ENCODE assay signal across 21 mouse cellular contexts in the genomic region with DNA sequence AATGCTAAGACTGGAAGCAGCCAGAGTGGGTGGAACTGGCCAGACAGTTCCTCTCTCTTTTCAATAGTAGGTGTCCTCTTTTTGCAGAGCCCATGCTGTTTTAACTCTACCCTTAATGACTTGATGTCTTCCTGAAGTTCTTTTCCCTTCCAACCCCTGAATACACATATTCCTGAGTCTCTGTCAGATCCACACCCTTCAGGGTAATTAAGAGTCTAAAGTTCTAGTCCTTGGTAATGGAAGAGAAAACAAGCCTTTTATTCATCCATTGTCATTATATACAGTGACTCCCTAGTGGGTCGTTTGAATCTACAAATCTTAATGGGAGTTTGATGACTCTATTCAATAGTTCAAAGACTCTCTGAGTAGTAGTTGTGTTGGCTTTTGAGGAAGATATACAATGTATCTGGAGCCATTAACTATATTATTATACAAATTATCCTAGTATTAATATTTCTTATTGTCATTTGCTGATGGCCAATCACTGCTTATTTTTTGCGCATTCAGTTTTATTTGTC.
"Had no signal": no experiment of that assay in that cellular context is flagged by ENCODE, and none has a peak within 500 bp of the region (broad histone marks: within the 10 kb centered on the region; RNA-seq: fewer than 3 reads in every experiment).

No protein-coding gene starts in this region.

- H3K36me3 ChIP-seq: lung, embryonic 15.5 days; midbrain, embryonic 10.5 days; midbrain, embryonic 12.5 days; neural tube, embryonic 13.5 days; neural tube, embryonic 15.5 days had no signal

- DNase-seq: lung, adult 2 months; lung, postnatal 14 days; lung, postnatal 36 days; midbrain, embryonic 14.5 days; retina, postnatal 1 day; right cerebral cortex, adult 18-20 months; right cerebral cortex, postnatal 25 days; right cerebral cortex, postnatal 4 days; spleen, adult 18-20 months; thymus, adult 18-20 months; thymus, postnatal 14 days; thymus, postnatal 36 days had no signal

- H3K4me1 ChIP-seq: lung, embryonic 15.5 days; midbrain, embryonic 10.5 days; midbrain, embryonic 12.5 days had no signal

- H3K4me2 ChIP-seq: lung, embryonic 15.5 days; midbrain, embryonic 12.5 days; neural tube, embryonic 13.5 days; neural tube, embryonic 15.5 days had no signal

- H3K4me3 ChIP-seq: lung, embryonic 15.5 days; midbrain, embryonic 10.5 days; midbrain, embryonic 12.5 days; myocyte; neural tube, embryonic 13.5 days; neural tube, embryonic 15.5 days had no signal

- H3K9me3 ChIP-seq: lung, embryonic 15.5 days; midbrain, embryonic 10.5 days; midbrain, embryonic 12.5 days; neural tube, embryonic 13.5 days; neural tube, embryonic 15.5 days had no signal

- H3K27me3 ChIP-seq: lung, embryonic 15.5 days; midbrain, embryonic 12.5 days; neural tube, embryonic 13.5 days; neural tube, embryonic 15.5 days had no signal

- H3K27ac ChIP-seq: lung, embryonic 15.5 days; macrophage; midbrain, embryonic 10.5 days; midbrain, embryonic 12.5 days; neural tube, embryonic 13.5 days; neural tube, embryonic 15.5 days had no signal

- ATAC-seq: lung, postnatal 0 days; midbrain, embryonic 16.5 days had no signal

- H3K9ac ChIP-seq: lung, embryonic 15.5 days; midbrain, embryonic 12.5 days; neural tube, embryonic 13.5 days; neural tube, embryonic 15.5 days had no signal
